Mouse (Mus musculus) hindbrain, embryonic 11.5 days (tissue): ENCODE data around the gene Itpr1. TPM values are rescaled to one million over a fixed set of nuclear protein-coding genes. Genes with fewer than 3 reads are reported as not detected.

Source experiments
- ATAC-seq: fragments of 200-750 bp; cut with Nextera tagmentation; 2 replicates; pipeline ENCODE4 v1.8.0; 2017; ENCODE audit warnings: mild to moderate bottlenecking, moderate TSS enrichment, moderate library complexity; ENCODE audit not compliant: low FRiP score
- DNase-seq: peaks from one replicate; pipeline ENCODE4 v3.0.0-alpha.2; 2015; ENCODE audit warnings: low spot score
- H3K27ac ChIP-seq: fragments of 300-500 bp; sonication (generic); 2 replicates; pipeline ENCODE4 v1.5.1; 2014; ENCODE audit warnings: mild to moderate bottlenecking, low read depth, low read length
- H3K27me3 ChIP-seq: fragments of 300-500 bp; sonication (generic); 2 replicates; pipeline ENCODE4 v1.6.1; 2014; ENCODE audit warnings: mild to moderate bottlenecking, low read length, moderate library complexity, mixed read lengths; ENCODE audit not compliant: control insufficient read depth, insufficient read depth
- H3K36me3 ChIP-seq: fragments of 300-500 bp; sonication (generic); 2 replicates; pipeline ENCODE4 v1.6.1; 2014; ENCODE audit warnings: mild to moderate bottlenecking, low read length, moderate library complexity, mixed read lengths; ENCODE audit not compliant: control insufficient read depth, insufficient read depth
- H3K4me1 ChIP-seq: fragments of 300-500 bp; sonication (generic); replicated peaks from 2 replicates; pipeline ENCODE4 v1.6.1; 2014; ENCODE audit warnings: low read length, mixed read lengths; ENCODE audit not compliant: control insufficient read depth, insufficient read depth
- H3K4me2 ChIP-seq: fragments of 300-500 bp; sonication (generic); replicated peaks from 2 replicates; pipeline ENCODE4 v1.6.1; 2014; ENCODE audit warnings: mild to moderate bottlenecking, low read depth, low read length
- H3K4me3 ChIP-seq: fragments of 300-500 bp; sonication (generic); 2 replicates; pipeline ENCODE4 v1.5.1; 2014; ENCODE audit warnings: low read depth, low read length
- H3K9ac ChIP-seq: fragments of 300-500 bp; sonication (generic); 2 replicates; pipeline ENCODE4 v1.6.1; 2014; ENCODE audit warnings: low read depth, low read length
- H3K9me3 ChIP-seq: fragments of 300-500 bp; sonication (generic); 2 replicates; pipeline ENCODE4 v1.6.1; 2016; ENCODE audit warnings: low read length; ENCODE audit not compliant: control insufficient read depth
- WGBS: fragments of 180-500 bp; shearing (Covaris S2); extraction: QIAGEN DNeasy Blood & Tissue Kit; methylation state at CpG from one replicate; pipeline ENCODE4 v1.1.7; 2014; 5-methylcytosine and 5-hydroxymethylcytosine counted together
- polyA plus RNA-seq: library from polyadenylated mRNA; unstranded; fragments of >200 nt; fragmentation: Nextera tagmentation; extraction: Ambion mirVana; gene quantifications from 2 replicates; pipeline ENCODE4 v1.2.1, GENCODE M21; 2014

Itpr1 gene
- polyA plus RNA-seq, 1 experiment from 2014 or later = 9.6 TPM

GRCm38 (mm10) chr6:108240754-108241153 is 27.9 kb downstream of the Itpr1 start:
- WGBS = 74% methylated on average over 5 of the region's 5 CpGs
- DNase-seq = no peak
- Histone ChIP-seq H3K27me3 (no peaks in the 10 kb centered on the region), H3K9ac (no peak overlapping the region), H3K36me3 (no peaks in the 10 kb centered on the region), H3K9me3 (no peaks in the 10 kb centered on the region), H3K4me2 (no peak overlapping the region), H3K4me1 (no peaks in the 10 kb centered on the region), H3K4me3 (no peak overlapping the region), H3K27ac (no peak overlapping the region)
- no peak for ATAC-seq

DNA sequence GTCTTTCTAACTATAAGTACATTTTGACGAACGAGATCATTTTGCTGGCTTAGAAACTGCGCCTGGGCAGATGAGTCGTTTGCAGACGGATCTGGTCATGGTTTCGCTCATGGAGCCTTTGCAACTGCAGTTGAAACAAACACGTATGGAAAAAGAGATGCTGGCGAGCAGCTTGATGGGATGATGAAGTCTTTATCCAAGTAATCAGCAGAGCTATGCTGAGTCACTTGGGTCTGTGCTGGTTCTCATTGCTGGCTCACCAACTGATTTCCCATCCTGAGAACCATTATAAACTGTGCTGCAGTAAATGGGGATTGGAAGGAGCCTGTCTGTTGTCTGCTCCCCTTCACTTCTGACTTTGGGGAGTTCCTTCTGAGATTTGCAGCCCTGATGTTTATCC is 31.7 kb downstream of the Itpr1 start:
- Histone ChIP-seq H3K4me3 (no peak overlapping the region), H3K4me1 (0 out of 2 replicates have a peak, but pooled peaks cover 5% of the 10 kb centered on the region), H3K4me2 (no peak overlapping the region), H3K27ac (no peak overlapping the region), H3K27me3 (no peaks in the 10 kb centered on the region), H3K36me3 (no peaks in the 10 kb centered on the region), H3K9me3 (no peaks in the 10 kb centered on the region), H3K9ac (no peak overlapping the region)
- 90% methylated on average over 8 of the region's 8 CpGs for WGBS
- ATAC-seq (no peak), DNase-seq (no peak)

GRCm38 (mm10) chr6:108246369-108247085 is 33.6 kb downstream of the Itpr1 start:
- H3K27me3 ChIP-seq = no peaks in the 10 kb centered on the region
- ATAC-seq = no peak
- H3K4me1 ChIP-seq = 0 out of 2 replicates have a peak, but pooled peaks cover 5% of the 10 kb centered on the region
- WGBS = 82% methylated on average over 3 of the region's 3 CpGs
- no peak overlapping the region for H3K9ac ChIP-seq
- DNase-seq = no peak
- H3K36me3 ChIP-seq = no peaks in the 10 kb centered on the region
- no peak overlapping the region for H3K4me2 ChIP-seq
- H3K9me3 ChIP-seq = no peaks in the 10 kb centered on the region
- no peak overlapping the region for H3K4me3 ChIP-seq
- H3K27ac ChIP-seq = no peak overlapping the region

- Histone ChIP-seq H3K9me3 (no peaks in the 10 kb centered on the region), H3K4me1 (0 out of 2 replicates have a peak, but pooled peaks cover 5% of the 10 kb centered on the region), H3K36me3 (no peaks in the 10 kb centered on the region), H3K4me2 (no peak overlapping the region), H3K4me3 (no peak overlapping the region), H3K27ac (no peak overlapping the region), H3K9ac (no peak overlapping the region), H3K27me3 (no peaks in the 10 kb centered on the region)
- 76% methylated on average over 3 of the region's 3 CpGs for WGBS
- DNase-seq = no peak
- ATAC-seq = no peak
Observed at GRCm38 (mm10) chr6:108247211-108247610, 34.3 kb downstream of the Itpr1 start.

DNA sequence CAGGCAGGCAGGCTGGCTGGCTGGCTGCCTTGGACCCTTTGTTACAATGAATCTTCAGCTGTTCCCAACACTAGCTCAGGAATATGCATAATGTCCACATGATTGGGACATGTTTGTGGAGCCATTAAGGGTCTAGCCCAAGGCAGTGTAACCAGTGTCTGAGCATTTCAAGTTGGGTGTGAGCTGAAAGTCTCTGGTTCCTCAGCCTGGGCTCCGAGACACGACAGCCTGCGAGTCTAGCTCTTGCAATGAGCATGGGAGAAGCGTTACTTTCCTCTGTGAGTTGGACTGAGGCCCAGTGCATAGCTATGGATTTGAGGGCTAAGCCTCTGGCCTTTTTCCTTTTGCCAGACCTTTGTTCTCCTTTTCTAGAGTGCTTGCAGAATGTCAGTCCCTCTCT is 35.6 kb downstream of the Itpr1 start:
- WGBS = 65% methylated on average over 4 of the region's 4 CpGs
- DNase-seq = no peak
- no peaks in the 10 kb centered on the region for H3K27me3 ChIP-seq
- H3K36me3 ChIP-seq = no peaks in the 10 kb centered on the region
- H3K4me3 ChIP-seq = no peak overlapping the region
- H3K4me2 ChIP-seq = no peak overlapping the region
- H3K9ac ChIP-seq = no peak overlapping the region
- no peaks in the 10 kb centered on the region for H3K9me3 ChIP-seq
- ATAC-seq = no peak
- 0 out of 2 replicates have a peak, but pooled peaks cover 5% of the 10 kb centered on the region for H3K4me1 ChIP-seq
- H3K27ac ChIP-seq = peak overlapping the region; percentile 2; the same call in 1 of the 2 replicates

- peak; percentile 56; the same call in 1 of the 2 replicates for ATAC-seq
- Histone ChIP-seq H3K9ac (0 out of 2 replicates have a peak overlapping the region, but pooled peaks have one; percentile 8), H3K27ac (peak overlapping the region; percentile 2; the same call in 1 of the 2 replicates), H3K4me2 (no peak overlapping the region), H3K9me3 (no peaks in the 10 kb centered on the region), H3K27me3 (no peaks in the 10 kb centered on the region), H3K4me3 (no peak overlapping the region), H3K36me3 (no peaks in the 10 kb centered on the region), H3K4me1 (0 out of 2 replicates have a peak, but pooled peaks cover 5% of the 10 kb centered on the region)
- DNase-seq = peak; percentile 36
- WGBS = 25% methylated on average over 9 of the region's 9 CpGs
Observed at GRCm38 (mm10) chr6:108249031-108249917, 36.4 kb downstream of the Itpr1 start.

GRCm38 (mm10) chr6:108249918-108250225 is 37.0 kb downstream of the Itpr1 start:
- 76% methylated on average over 3 of the region's 3 CpGs for WGBS
- H3K27me3 ChIP-seq = no peaks in the 10 kb centered on the region
- H3K27ac ChIP-seq = no peak overlapping the region
- ATAC-seq (peak; percentile 18; the same call in 1 of the 2 replicates), DNase-seq (no peak)
- 0 out of 2 replicates have a peak, but pooled peaks cover 5% of the 10 kb centered on the region for H3K4me1 ChIP-seq
- no peaks in the 10 kb centered on the region for H3K9me3 ChIP-seq
- no peak overlapping the region for H3K4me3 ChIP-seq
- H3K4me2 ChIP-seq = no peak overlapping the region
- no peaks in the 10 kb centered on the region for H3K36me3 ChIP-seq
- no peak overlapping the region for H3K9ac ChIP-seq

GRCm38 (mm10) chr6:108250416-108250815 is 37.5 kb downstream of the Itpr1 start:
- DNase-seq (no peak), ATAC-seq (no peak)
- H3K27me3 ChIP-seq = no peaks in the 10 kb centered on the region
- H3K4me2 ChIP-seq = no peak overlapping the region
- H3K9ac ChIP-seq = no peak overlapping the region
- no peaks in the 10 kb centered on the region for H3K36me3 ChIP-seq
- 75% methylated on average over 4 of the region's 4 CpGs for WGBS
- no peak overlapping the region for H3K27ac ChIP-seq
- no peak overlapping the region for H3K4me3 ChIP-seq
- no peaks in the 10 kb centered on the region for H3K9me3 ChIP-seq
- H3K4me1 ChIP-seq = 0 out of 2 replicates have a peak, but pooled peaks cover 5% of the 10 kb centered on the region
